Mouse (Mus musculus) limb, embryonic 14.5 days (tissue): Measurements from ENCODE around the gene Olfr54. TPM values are rescaled to one million over a fixed set of nuclear protein-coding genes. Genes with fewer than 3 reads are reported as not detected.
"Not testable (repeated sequence)": the region's sequence is repeated elsewhere in the genome, so short reads cannot be mapped to it uniquely, and the experiment has no call there.

ENCODE experiments used
- ATAC-seq: fragments of 200-750 bp; cut with Nextera tagmentation; 2 replicates; pipeline ENCODE4 v1.8.0; 2017; ENCODE audit warnings: low read depth, moderate number of reproducible peaks, moderate TSS enrichment; ENCODE audit not compliant: low FRiP score
- DNase-seq: peaks from one replicate; pipeline ENCODE4 v3.0.0-alpha.2; 2015; ENCODE audit warnings: low spot score
- H3K27ac ChIP-seq: fragments of 300-500 bp; sonication (generic); replicated peaks from 2 replicates; pipeline ENCODE4 v1.5.1; 2014; ENCODE audit warnings: low read depth, mild to moderate bottlenecking, low read length, moderate library complexity, mixed read lengths
- H3K27me3 ChIP-seq: fragments of 300-500 bp; sonication (generic); 2 replicates; pipeline ENCODE4 v1.6.1; 2014; ENCODE audit warnings: low read length, mixed read lengths; ENCODE audit not compliant: control insufficient read depth, insufficient read depth
- H3K36me3 ChIP-seq: fragments of 300-500 bp; sonication (generic); 2 replicates; pipeline ENCODE4 v1.6.1; 2014; ENCODE audit warnings: mild to moderate bottlenecking, low read length, moderate library complexity, mixed read lengths; ENCODE audit not compliant: control insufficient read depth, insufficient read depth
- H3K4me1 ChIP-seq: fragments of 300-500 bp; sonication (generic); 2 replicates; pipeline ENCODE4 v1.6.1; 2014; ENCODE audit warnings: antibody characterized with exemption, low read length, mixed read lengths; ENCODE audit not compliant: control insufficient read depth, insufficient read depth
- H3K4me2 ChIP-seq: fragments of 300-500 bp; sonication (generic); replicated peaks from 2 replicates; pipeline ENCODE4 v1.6.1; 2014; ENCODE audit warnings: low read depth, mild to moderate bottlenecking, low read length, moderate library complexity; ENCODE audit not compliant: severe bottlenecking
- H3K4me3 ChIP-seq: fragments of 300-500 bp; sonication (generic); replicated peaks from 2 replicates; pipeline ENCODE4 v1.5.1; 2014; ENCODE audit warnings: low read length
- H3K9ac ChIP-seq: fragments of 300-500 bp; sonication (generic); 2 replicates; pipeline ENCODE4 v1.6.1; 2014; ENCODE audit warnings: mild to moderate bottlenecking, low read depth, low read length, moderate library complexity; ENCODE audit not compliant: severe bottlenecking
- H3K9me3 ChIP-seq: fragments of 300-500 bp; sonication (generic); 2 replicates; pipeline ENCODE4 v1.6.1; 2016; ENCODE audit warnings: low read length; ENCODE audit not compliant: control insufficient read depth
- POLR2A ChIP-seq: fragments of 200-500 bp; IDR thresholded peaks from 2 replicates; pipeline ENCODE4 v1.8.0; 2012; ENCODE audit warnings: inconsistent platforms, mild to moderate bottlenecking, moderate library complexity, borderline replicate concordance; ENCODE audit not compliant: insufficient read depth, insufficient read length; ENCODE audit errors: extremely low read depth
- WGBS: fragments of 180-500 bp; shearing (Covaris S2); extraction: QIAGEN DNeasy Blood & Tissue Kit; methylation state at CpG from one replicate; pipeline ENCODE4 v1.1.7; 2014; 5-methylcytosine and 5-hydroxymethylcytosine counted together
- polyA plus RNA-seq, 2 experiments: library from polyadenylated mRNA; depleted of rRNA in 1 of 2; stranded (reverse) in 1 of 2; unstranded in 1 of 2; fragments of >200 nt; fragmentation: Nextera tagmentation in 1 of 2; extraction: Ambion mirVana in 1 of 2; gene quantifications; 2 replicates each; pipeline versions ENCODE4 v1.2.1 to v1.2.3; 2012 to 2014

Olfr54 gene
- polyA plus RNA-seq, 2 experiments: 0.06 TPM; not detected in 1

DNA sequence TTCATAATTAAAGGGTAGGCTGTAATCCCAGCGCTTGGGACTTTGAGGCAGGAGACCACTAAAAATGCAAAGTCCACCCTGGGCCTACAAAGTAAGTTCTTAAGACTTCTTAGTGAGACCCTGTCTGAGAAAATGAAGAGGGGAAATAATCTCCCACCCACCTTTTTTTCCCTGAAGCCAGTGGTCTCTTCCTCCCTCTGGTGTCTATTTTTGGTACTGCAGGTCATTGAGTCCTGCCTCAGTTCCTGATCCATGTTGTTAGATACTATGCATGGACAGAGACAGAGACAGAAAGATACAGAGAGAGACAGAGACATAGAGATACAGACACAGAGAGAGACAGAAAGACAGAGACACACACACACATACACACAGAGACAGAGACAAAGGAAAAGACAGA is 18.8 kb downstream of the Olfr54 start:
- TF ChIP-seq POLR2A: no peak
- no peaks in the 10 kb centered on the region for H3K36me3 ChIP-seq
- no peak overlapping the region for H3K9ac ChIP-seq
- H3K27me3 ChIP-seq: no peaks in the 10 kb centered on the region
- DNase-seq (peak; percentile 54), ATAC-seq (no peak)
- H3K4me2 ChIP-seq: no peak overlapping the region
- H3K27ac ChIP-seq: no peak overlapping the region
- H3K4me1 ChIP-seq: no peaks in the 10 kb centered on the region
- no peak overlapping the region for H3K4me3 ChIP-seq
- no peaks in the 10 kb centered on the region for H3K9me3 ChIP-seq
- 16% methylated on average over 1 of the region's 1 CpGs for WGBS

DNA sequence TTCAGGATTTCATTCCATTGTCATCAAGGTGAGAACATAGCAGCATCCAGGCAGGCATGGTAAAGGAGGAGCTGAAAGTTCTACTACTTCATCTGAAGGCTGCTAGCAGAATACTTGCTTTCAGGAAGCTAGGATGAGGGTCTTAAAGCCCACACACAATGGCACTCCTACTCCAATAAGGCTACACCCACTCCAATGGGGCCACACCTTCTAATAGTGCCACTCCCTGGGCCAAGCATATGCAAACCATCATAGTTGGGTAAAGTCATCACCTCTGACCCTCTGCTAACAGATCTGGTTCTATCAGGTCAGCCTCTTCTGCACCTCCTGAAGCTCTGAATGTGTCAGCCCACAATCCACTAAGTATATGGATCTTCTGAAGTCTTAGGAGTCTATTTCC is 20.1 kb downstream of the Olfr54 start:
- not testable (repeated sequence) for ATAC-seq, H3K27ac ChIP-seq, H3K4me1 ChIP-seq, H3K4me3 ChIP-seq, DNase-seq, H3K36me3 ChIP-seq, H3K27me3 ChIP-seq, H3K9me3 ChIP-seq, H3K4me2 ChIP-seq, H3K9ac ChIP-seq

DNA sequence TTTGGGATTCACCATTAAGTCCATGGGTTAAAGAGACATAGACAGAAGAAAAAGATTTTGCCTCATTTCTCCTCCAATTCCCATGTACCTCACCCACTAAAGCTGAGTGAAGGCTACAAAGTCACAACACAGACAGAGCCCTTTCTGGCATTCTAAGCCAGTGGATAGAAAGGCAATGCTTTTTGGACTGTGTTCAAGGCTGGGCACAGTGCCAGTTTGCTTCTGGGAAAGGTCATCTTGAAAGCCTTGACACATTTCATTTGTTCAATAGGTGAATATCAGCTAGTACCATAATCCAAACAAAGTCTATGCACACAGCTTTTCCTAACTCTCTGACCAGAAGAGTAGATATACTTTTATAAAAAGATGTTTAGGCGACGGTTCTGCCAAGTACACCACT is 21.9 kb downstream of the Olfr54 start:
- Histone ChIP-seq H3K4me3 (no peak overlapping the region), H3K4me1 (no peaks in the 10 kb centered on the region), H3K27me3 (no peaks in the 10 kb centered on the region), H3K4me2 (no peak overlapping the region), H3K36me3 (no peaks in the 10 kb centered on the region), H3K9ac (no peak overlapping the region), H3K9me3 (no peaks in the 10 kb centered on the region), H3K27ac (no peak overlapping the region)
- DNase-seq: no peak
- no peak for TF ChIP-seq POLR2A
- ATAC-seq: no peak
- WGBS: 90% methylated on average over 2 of the region's 2 CpGs

DNA sequence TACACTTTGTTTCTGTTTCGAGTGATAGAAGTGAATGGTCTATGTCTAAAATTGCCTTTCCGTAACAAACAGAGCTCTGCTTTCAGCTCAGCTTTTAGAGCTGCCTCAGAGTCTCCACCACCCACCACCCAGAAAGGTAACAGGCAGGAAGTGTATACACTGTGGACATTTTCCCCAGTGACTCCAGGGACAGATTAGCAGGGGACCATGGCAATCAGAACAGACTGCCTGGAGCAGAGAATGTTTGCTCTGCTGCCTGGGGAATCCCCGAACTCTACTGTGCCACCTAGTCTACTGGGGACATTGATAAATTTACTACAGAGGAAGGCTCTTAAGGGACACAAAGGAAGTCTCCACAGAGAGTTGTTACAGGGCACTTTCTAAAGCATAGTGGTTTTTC is 30.7 kb downstream of the Olfr54 start:
- not testable (repeated sequence) for H3K4me3 ChIP-seq, H3K36me3 ChIP-seq, DNase-seq, H3K4me1 ChIP-seq, H3K9ac ChIP-seq, H3K27me3 ChIP-seq, H3K9me3 ChIP-seq, H3K27ac ChIP-seq, ATAC-seq, H3K4me2 ChIP-seq
- WGBS: 82% methylated on average over 3 of the region's 3 CpGs

DNA sequence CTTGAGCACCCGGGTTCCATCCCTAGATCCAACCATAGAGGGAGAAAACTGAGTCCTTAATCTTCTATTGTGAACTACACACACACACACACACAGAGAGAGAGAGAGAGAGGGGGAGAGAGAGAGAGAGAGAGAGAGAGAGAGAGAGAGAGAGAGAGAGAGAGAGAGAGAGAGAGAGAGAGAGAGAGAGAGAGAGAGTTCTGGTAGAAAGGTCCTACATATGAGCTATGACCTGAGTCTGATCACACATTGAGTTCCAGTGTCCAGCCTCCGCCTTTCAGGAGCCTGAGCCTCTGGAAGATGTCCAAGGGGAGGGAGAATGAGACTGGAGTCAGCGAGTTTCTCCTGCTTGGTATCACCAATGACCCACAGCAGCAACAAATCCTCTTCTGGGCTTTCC is 33.8 kb downstream of the Olfr54 start, which contains the start of gene Olfr1375:
Olfr1375 (plus strand) TSS at position 301 of the 400 bp plus-strand sequence.
- H3K9ac ChIP-seq, H3K27ac ChIP-seq, H3K9me3 ChIP-seq, ATAC-seq, DNase-seq, H3K27me3 ChIP-seq, H3K36me3 ChIP-seq, H3K4me1 ChIP-seq, H3K4me2 ChIP-seq, H3K4me3 ChIP-seq: not testable (repeated sequence)
- WGBS: 69% methylated on average over 3 of the region's 3 CpGs

DNA sequence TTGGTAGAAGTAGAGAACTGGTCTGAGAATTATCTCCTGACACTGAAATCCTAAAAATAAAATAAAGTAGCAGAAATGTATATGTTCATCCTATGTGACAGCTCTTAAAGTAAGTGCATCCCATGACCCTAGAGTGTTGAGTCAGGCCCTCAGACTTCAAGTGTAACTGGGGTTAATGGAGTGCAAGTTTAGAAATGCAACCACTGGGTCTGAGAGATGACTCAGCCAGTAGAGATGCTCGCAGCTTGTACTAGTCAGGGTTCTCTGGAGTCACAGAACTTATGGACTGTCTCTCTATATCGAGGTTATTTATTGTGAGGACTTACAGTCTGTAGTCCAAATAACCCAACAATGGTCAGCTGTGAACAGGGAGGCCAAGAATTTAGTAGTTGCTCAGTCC is 37.6 kb downstream of the Olfr54 start:
- H3K36me3 ChIP-seq: no peaks in the 10 kb centered on the region
- no peak overlapping the region for H3K4me2 ChIP-seq
- WGBS: 61% methylated on average over 2 of the region's 2 CpGs
- H3K27me3 ChIP-seq: no peaks in the 10 kb centered on the region
- no peak for TF ChIP-seq POLR2A
- DNase-seq: no peak
- H3K9me3 ChIP-seq: no peaks in the 10 kb centered on the region
- H3K27ac ChIP-seq: no peak overlapping the region
- H3K4me3 ChIP-seq: no peak overlapping the region
- H3K9ac ChIP-seq: no peak overlapping the region
- H3K4me1 ChIP-seq: no peaks in the 10 kb centered on the region
- no peak for ATAC-seq
